Mouse (Mus musculus) testis, adult 2 months (tissue): ENCODE results near the gene Erf.

Source experiments
- CTCF ChIP-seq: fragments of 200-500 bp; IDR thresholded peaks from 2 replicates; pipeline ENCODE4 v1.5.1; 2012; ENCODE audit warnings: low read depth, mild to moderate bottlenecking, inconsistent platforms, low read length, moderate library complexity; ENCODE audit not compliant: control insufficient read depth, insufficient read depth, insufficient replicate concordance
- POLR2A ChIP-seq: fragments of 200-500 bp; IDR thresholded peaks from 2 replicates; pipeline ENCODE4 v1.6.1; 2012; ENCODE audit warnings: low read depth, mild to moderate bottlenecking, inconsistent platforms, low read length, moderate library complexity; ENCODE audit not compliant: control insufficient read depth

GRCm38 (mm10) chr7:25278341-25279075 is 27.9 kb upstream of the Erf start:
- TF ChIP-seq CTCF (peak; percentile 44; the same call in 1 of the 2 replicates), POLR2A (peak; percentile 44; the same call in 1 of the 2 replicates)
